Mouse (Mus musculus): Measurements from ENCODE around the gene Rgs6.
A peak's percentile ranks its signal among the peaks of the same experiment; 100 is the strongest.

Gene Rgs6

DNA sequence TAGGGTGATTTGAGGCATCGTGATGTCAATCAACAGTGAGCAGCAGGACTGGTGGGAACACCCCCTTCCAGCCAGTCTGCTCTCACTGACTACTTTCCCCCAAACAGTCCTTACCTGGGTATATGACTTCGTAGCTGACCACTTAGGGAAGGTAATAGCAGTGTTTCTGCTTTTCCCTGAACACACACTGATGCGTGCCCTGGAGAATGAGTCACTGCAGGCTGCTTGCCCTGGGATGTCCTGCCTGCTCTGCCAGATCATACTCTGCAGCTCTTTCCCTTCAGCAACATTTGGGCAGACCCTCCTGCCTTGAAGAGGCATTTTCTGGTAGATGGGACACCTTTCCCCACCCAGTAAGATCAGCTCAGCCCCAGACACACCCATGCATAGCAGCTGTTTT lies 540.5 kb downstream of the Rgs6 start:
- no peak for DNase-seq (ENCODE audit: low read depth, low spot score)

DNA sequence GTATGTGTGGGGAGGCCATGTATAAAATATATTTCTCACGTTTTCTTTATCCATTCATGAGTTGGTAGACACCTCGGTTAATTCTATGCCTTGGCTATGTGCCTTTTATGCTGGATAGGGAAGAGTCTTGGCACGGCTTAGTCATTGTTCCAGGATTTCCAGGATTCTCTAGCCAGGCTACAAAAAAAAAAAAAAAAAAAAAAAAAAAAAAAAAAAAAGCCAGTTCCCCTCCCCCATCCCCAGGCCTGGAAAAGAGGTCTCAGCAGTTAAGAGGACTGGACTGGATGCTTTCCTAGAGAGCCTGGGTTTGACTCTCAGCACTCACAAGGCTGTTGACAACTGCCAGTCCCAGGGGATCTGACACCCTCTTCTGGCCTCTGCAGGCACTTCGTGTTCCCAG lies 543.3 kb downstream of the Rgs6 start:
- no peak for DNase-seq (ENCODE audit: low read depth, low spot score)

DNA sequence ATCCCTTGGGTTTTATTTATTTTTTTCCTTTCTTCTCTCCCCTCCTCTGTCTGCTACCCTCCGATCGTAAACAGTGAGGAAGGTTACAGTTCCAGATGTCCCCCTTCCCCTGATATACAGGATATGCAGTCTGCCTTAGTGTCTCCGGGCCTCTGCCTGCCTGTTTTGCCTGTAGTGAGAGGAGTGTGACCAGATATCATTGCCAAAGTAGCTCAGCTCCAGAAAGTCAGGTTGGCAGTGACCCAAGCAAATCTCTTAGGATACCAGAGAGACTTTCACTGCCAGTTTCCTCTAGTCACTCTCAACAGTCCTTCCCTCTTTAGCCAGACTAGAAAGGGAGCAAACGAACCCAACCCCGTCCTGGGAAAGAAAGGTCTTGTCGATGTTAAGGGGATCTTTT lies 545.7 kb downstream of the Rgs6 start:
- peak; percentile 78 for DNase-seq (ENCODE audit: low read depth, low spot score)

DNA sequence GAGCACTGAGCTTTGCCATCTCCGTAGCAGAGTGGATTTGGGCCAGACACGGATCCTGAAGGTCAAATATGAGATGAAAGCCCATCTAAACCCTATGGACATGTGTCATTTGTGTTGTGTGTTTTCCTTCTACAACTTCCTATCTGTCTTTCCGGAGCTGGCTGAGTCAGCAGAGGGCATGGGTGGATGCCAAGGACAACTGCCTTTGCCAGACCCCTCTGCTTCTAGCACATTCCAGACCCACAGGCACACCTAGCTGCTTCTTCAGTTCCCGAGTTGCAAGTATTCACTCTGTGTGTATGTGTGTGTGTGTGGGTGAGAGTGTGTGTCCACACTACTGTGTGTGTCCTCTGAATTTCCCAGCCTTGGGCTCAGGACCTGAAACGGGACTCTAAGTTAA lies 547.9 kb downstream of the Rgs6 start:
- no peak for DNase-seq (ENCODE audit: low read depth, low spot score)

DNA sequence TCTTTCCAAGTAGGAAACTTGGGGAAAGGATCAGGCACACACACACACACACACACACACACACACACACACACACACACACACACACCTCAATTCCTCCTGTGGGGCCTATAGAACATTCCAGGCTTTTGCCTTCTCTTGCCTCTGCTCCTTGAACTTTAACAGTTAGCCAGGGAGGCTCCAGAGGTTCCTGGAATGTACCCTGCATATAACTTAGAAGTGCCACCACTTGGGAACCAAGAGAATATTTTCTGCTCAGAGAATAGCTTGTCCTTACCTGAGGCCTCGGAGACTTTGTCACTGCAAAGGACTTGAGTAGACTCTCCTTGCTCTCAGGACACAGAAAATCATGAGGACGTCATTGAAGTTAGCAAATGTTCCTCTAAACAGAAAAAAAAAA lies 548.4 kb downstream of the Rgs6 start:
- no peak for DNase-seq (ENCODE audit: low read depth, low spot score)

DNA sequence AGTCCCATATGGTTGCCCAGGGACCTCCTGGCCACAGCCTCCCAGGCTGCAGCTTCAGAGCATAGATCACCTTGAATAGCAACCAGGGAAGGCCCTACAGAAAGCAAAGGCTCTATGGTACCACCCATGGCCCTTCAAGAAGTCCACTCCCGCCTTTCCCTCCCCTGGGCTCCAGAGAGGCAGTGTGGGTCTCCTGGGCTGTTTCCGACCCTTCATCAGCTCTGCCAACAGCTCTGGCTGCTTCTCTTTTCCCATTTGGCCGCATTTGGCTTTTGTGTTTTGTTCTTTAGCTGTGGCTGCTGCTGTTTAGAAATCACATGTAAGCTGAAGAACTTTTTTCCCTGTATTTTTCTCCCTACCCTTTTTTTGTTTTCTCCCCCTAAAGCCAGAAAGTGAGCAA lies 548.9 kb downstream of the Rgs6 start:
- DNase-seq (ENCODE audit: low read depth, low spot score): no peak

DNA sequence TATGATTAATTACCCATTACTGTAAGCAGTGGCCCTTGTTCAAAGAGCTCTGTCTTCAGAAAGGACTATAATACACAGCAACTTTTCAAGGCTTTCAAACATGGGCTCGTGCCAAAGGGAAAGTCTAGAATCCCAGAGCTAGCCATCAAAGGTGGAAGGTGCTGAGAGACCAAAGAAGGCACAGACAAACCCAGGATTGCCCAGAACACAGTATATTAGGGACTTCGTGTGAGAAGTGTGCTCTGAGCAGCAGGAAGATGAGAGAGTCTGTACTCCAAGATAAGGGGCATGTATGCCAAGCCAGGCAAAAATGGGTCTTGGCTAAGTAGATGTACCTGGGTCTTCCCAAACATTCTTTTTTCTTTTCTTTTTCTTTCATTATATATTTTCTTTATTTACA lies 553.1 kb downstream of the Rgs6 start:
- no peak for DNase-seq (ENCODE audit: low read depth, low spot score)

DNA sequence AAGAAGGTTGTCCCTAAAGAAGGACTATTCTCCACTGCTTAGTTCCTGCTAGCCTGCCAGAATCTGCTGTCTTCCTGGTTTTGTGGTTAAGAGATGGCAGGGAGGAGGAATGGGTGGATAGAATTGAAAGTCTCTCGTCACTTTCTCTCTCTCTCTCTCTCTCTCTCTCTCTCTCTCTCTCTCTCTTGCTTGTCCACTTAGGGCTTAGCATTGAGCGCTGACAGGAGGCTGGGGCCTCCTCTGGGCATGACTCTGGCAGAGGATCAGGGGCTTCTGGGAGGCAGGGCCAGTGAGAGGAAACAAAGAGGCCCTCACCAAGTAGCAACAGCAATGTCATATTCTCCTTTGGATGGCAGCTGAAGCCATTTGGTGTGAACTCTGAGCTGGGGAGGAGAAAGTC lies 554.4 kb downstream of the Rgs6 start:
- DNase-seq (ENCODE audit: low read depth, low spot score): no peak

DNA sequence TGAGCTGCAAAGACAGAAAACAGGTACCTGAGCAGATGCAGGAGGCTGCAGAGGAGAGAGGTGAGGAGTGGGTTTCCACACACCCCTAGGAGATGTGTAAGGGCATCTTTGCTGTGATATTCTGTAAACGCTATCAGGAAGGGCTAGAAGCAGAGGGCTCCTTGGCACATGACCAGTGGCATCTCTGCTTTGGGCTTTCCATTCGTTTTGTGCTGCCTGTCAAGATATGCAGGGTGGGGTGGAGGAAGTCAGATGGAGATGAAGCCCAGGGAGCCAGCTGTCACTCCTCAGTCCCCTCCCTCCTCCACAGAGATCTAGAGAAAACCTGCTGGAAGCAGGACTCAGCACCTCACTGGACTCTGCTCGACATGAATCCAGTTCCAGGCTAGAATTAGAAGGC lies 555.0 kb downstream of the Rgs6 start:
- no peak for DNase-seq (ENCODE audit: low read depth, low spot score)

DNA sequence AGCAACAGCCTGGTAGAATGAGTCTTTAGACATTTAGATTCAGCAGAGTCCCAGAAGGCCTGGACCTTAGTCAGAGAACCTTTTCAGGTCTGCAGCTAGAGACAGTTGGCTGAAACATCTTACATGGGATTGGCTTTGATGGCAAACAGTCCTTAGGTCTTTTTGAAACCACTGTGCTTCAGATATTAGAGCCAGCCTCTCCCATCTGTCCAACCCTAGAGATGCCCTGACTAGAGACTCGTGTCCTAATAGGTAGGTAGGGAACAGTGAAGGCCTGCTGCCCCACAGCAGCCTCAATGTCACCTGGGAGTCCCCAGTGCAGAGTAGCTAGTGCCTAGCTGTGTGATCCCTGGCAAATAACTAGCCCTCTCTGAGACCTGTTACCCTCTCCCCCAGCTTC lies 555.5 kb downstream of the Rgs6 start:
- DNase-seq (ENCODE audit: low read depth, low spot score): no peak

DNA sequence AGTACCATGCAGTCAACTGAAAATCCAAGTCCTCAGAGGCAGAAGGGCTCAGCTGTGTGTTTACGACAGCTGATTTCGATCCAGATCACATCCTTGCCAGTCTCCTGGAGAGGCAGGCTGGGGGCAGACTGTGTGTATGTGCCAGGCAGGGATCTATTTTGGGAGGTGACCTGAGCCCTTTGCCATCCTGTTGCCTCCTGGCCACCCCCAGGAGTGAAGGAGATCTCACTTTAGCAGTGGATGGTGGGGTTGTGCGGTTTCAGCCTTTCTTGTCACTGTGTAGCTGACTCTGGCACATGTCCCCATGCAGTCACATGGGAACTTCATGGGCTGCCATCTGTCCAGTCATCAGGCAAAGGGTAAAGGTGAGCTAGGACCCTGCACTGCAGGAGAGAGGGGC lies 557.0 kb downstream of the Rgs6 start:
- peak; percentile 93 for DNase-seq (ENCODE audit: low read depth, low spot score)

DNA sequence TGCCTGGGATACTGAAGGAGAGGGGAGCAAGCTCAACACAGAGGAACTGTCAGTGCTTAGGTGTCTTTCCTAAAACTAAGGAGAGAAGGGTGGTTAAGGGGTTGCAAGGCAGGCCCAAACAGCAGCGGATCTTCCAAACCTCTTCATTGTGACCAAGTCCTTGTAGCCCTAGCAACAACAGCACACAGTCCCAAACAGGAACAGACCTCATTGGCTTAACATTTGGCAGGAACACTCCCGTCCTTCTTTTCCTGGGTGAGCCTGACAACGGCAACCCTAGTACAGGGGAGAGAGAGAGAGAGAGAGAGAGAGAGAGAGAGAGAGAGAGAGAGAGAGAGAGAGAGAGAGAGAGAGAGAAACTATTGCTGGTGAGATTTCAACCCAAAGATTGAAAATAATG lies 557.8 kb downstream of the Rgs6 start:
- peak; percentile 67 for DNase-seq (ENCODE audit: low read depth, low spot score)

DNA sequence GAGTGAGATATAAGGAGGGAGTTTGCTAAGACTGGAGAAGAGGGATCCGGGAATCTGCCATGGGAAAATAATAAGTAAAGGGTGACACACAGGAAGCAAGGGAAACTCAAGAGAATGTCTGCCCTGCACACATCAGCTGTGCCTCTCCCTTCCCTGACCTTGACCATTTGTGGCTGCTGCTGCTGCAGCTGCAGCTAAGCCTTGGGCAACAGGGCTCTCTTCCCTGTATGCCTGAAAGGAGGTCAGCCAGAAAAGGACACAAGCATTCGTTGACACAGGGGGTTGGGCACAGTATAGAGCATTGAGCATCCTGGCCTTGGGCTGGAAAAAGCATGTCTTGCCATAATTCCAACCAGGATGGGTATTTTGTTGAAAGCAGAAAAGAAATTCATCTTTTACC lies 558.8 kb downstream of the Rgs6 start:
- no peak for DNase-seq (ENCODE audit: low read depth, low spot score)

DNA sequence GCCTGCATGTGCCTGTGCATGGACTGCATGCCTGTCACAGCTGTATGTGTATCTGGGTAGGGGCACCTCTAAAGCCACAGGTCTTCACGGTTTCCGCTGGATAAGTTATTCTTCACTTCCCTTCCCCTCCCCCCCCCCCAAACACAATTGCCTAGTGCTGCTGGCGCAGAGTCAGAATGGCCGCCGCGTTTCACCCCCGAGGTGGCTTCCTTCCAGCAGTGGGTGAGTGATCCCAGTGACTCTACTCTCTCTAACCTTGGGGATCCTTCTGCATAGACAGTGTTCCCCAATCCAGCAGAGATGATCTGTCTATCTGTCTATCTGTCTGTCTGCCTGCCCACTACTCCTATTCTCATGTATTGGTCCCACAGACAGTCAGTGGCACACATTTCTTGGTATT lies 561.9 kb downstream of the Rgs6 start:
- DNase-seq (ENCODE audit: low read depth, low spot score): no peak

DNA sequence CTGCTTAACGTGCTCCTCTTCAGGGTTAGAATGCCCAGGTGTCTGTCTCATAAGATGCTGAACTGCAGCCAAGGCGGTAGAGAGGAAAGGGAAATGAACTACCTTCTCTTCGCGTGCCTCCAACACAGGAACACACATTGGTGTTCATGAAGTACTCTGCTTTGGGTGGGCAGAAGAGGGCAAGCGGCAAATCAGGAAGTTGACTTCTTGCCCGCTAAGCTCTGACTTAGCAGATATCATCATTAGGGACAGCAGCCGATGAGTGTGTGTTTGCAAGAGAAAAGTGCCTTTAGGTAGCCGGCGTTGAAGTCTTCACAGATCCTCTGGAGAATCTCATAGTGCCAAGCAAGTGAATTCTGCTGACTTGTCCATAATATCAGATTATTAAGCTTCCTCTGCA lies 562.7 kb downstream of the Rgs6 start:
- no peak for DNase-seq (ENCODE audit: low read depth, low spot score)

DNA sequence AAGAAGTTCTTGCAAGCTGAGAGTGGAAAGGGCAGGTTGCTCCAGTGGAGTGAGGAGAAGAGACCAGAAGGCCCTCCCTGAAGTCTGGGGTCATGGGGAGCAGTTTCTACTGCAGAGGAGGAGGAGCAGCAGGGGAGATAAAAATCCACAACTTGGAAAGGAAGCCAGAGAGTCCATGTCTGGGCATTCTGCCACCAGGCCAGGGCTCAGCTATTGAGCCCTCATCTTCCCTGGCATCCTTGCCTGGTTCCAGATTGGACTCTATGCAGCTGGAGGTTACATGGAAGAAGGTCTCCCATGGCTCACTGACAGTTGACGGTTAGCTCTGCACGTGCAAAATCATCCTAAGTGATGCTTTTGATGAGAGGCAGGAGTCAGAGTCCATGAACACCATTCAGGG lies 563.4 kb downstream of the Rgs6 start:
- DNase-seq (ENCODE audit: low read depth, low spot score): no peak

DNA sequence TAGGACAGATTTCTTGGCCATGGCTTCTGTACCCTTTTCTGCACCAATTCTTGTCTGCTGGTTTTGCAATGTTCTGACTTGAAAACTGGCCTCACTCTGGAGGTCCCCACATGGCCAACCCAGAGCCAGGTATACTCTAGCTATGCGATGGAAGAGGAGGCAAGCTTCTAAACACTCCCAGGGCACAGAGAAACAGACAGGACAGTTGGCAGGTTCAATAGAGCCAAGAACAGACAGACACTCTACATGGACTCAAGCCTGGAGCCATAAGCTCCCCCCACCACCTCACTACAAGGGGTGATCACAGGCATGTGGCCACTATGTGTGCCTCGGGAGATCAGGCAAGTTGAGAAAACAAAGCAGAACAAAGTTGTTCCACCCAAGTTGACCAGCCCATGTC lies 572.1 kb downstream of the Rgs6 start:
- no peak for DNase-seq (ENCODE audit: low read depth, low spot score)

DNA sequence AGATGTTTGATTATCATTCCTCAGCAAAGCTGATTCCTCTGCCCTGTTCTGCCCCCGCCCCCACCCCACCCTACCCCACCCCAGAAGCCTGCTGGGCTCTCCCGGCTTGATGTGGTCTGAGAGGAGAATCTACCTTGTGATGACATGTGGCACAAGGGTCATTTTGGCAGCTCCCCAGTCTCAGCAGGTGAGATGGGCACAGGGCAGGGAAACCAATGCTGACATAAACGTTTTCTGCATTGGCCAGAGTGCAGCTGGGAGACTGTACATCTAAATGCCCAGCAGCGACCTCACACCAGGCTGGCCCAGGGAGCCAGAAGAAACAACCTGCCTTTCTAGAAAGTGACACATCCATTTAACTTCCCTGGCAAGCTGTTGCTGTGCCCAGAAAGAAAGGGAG lies 572.6 kb downstream of the Rgs6 start:
- DNase-seq (ENCODE audit: low read depth, low spot score): no peak

DNA sequence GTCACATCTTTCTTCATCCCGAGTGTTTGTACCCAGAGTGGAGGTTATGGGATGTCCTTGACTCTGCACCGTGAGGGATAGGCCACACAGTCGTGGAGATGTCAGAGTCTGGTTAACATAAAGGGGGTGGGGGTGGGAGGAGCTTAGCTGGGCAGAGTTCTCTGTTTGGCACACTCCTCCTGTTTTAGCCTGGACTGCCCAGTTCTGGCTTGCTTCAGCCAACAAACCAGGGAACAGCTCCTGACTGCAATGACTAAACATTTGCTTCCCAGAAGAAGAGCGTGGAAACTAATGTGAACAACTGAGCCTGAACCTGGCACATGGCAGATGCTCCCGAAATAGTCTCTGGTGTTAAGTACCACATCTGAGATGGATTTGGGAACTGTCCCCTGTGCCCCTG lies 575.6 kb downstream of the Rgs6 start:
- peak; percentile 59 for DNase-seq (ENCODE audit: low read depth, low spot score)

DNA sequence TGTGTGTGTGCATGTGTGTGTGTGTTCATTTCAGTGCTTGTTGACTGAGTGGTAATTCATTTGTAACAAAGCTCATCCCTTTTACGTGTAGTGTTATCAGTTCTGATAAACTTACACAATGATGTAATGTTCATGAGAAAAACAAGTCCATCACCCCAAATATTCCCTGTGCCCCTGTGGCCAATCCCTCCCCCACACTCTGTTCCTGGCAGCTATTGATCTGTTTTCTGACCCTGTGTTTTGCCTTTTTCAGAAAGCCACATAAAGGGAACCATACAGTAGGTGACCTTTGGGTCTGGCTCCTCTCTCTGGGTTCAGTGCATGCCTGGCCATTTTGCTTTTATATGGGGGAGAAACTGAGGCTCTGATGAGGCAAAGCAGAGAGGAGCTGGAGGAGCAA lies 577.0 kb downstream of the Rgs6 start:
- no peak for DNase-seq (ENCODE audit: low read depth, low spot score)

DNA sequence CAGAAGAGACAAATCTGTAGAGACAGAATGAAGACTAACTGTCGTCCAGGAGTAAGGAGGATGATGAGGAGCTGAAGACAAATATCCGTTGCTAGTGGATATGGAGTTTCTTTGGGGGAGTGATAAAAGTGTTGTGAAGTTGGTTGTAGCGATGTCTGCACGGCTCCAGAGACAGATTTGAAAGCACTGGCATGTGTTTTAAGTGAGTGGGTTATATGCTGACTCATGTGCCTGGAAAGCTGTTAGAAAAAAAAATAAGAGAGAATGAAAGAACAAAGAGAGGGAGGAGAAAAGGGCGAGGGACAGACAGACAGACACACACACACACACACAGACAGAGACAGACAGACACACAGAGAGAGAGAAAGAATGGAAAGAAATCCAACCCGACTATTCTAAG lies 580.2 kb downstream of the Rgs6 start:
- DNase-seq (ENCODE audit: low read depth, low spot score): no peak

DNA sequence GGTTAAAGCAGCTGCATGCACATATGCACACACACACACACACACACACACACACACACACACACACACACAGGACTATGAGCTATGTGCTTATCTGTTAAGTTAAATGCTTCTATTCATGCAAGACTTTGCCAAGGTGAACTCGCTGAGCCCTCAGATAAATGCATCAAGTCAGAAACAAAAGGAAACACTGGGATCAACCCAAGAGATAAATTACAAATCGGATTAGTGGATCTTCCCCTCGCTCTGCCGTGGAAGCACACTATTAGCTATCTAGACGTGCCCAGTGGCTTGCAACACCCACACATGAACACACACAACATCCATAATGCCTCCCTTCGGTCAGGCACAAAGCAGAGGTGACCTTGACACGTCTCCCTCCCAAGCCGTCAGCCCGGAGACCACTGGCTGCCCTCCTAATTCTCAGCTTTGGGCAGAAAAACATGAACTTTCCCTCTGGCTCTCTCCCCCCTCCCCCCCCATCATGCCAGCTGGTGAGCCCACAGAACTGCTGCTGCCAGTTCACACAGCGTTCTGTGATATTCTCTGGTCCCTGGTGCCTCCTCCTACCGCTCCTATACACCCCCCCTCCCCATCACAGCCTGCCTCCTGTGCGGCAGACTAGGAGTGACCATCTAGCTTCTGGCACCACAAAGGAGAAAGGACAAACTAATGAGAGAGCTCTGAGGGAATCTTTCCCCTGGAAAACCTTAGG lies 581.6 kb downstream of the Rgs6 start:
- no peak for DNase-seq (ENCODE audit: low read depth, low spot score)

DNA sequence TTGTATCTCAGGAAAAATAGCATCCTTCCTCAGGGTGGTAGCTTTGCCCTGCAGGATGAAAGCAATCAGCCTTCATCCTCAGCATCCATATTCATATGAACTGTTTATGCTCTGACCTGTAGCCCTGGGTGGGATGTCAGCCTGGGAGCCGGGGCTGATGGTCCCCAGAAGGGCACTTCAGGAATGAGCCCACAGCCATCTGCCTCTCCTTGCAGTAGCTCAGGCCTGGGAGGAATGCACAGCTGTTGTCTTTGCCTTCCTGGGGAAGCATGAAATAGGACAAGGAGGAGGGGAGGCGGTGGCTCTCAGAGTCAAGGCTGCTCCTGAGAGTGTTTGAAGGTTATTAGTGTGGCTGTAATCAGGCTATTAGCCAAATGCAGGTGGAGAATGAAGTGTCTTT lies 590.7 kb downstream of the Rgs6 start:
- no peak for DNase-seq (ENCODE audit: low read depth, low spot score)

DNA sequence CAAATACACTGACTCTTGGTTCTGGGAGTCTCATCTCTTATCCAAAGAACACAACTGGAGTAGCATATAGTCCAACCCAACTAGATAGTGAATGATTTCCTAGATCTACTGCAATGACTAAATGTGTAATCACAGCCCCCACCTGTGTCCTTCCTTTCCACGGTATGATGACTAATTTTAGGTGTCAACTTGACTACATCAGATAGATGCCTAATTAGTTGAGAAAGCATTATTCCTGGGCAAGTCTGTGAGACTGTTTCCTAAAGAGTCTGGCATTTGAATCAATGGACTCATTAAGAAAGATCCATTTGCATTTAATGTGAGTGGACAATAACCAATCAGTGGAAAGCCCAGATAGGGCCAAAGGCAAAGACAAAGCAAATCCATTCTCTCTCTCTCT lies 591.8 kb downstream of the Rgs6 start:
- DNase-seq (ENCODE audit: low read depth, low spot score): no peak
